Mouse (Mus musculus): ENCODE results near the gene A730061H03Rik. TPM values are rescaled to one million over a fixed set of nuclear protein-coding genes. Genes with fewer than 3 reads are reported as not detected.

Gene A730061H03Rik
- polyA plus RNA-seq, 1 experiment from 2014 or later: 1.1 TPM

- no peak overlapping the region for H3K27ac ChIP-seq (replicated peaks)
- no peaks in the 10 kb centered on the region for H3K27me3 ChIP-seq
- no peak overlapping the region for H3K9ac ChIP-seq
- H3K4me1 ChIP-seq (replicated peaks): peaks cover 17% of the 10 kb centered on the region
- H3K9me3 ChIP-seq: no peaks in the 10 kb centered on the region
- no peak overlapping the region for H3K4me2 ChIP-seq
- H3K36me3 ChIP-seq: no peaks in the 10 kb centered on the region
- H3K4me3 ChIP-seq: no peak overlapping the region
- ATAC-seq (ENCODE audit: low FRiP score, low read depth): no peak
- WGBS: 53% methylated on average over 6 of the region's 6 CpGs
Measured at GRCm38 (mm10) chr14:55536116-55536745, 24.0 kb downstream of the A730061H03Rik start.

- Histone ChIP-seq H3K4me3 (no peak overlapping the region), H3K27me3 (no peaks in the 10 kb centered on the region), H3K4me1 (replicated peaks) (no peaks in the 10 kb centered on the region), H3K9me3 (no peaks in the 10 kb centered on the region), H3K27ac (replicated peaks) (no peak overlapping the region), H3K9ac (no peak overlapping the region), H3K4me2 (no peak overlapping the region), H3K36me3 (no peaks in the 10 kb centered on the region)
- ATAC-seq (ENCODE audit: low FRiP score, low read depth): no peak
- WGBS: 10% methylated on average over 3 of the region's 3 CpGs
Measured at GRCm38 (mm10) chr14:55527940-55528339, 32.3 kb downstream of the A730061H03Rik start.

GRCm38 (mm10) chr14:55526674-55527073, 33.5 kb downstream of the A730061H03Rik start:
- no peak overlapping the region for H3K4me3 ChIP-seq
- H3K27me3 ChIP-seq: no peaks in the 10 kb centered on the region
- H3K4me1 ChIP-seq (replicated peaks): no peaks in the 10 kb centered on the region
- H3K4me2 ChIP-seq: no peak overlapping the region
- H3K27ac ChIP-seq (replicated peaks): no peak overlapping the region
- no peaks in the 10 kb centered on the region for H3K9me3 ChIP-seq
- WGBS: 87% methylated on average over 2 of the region's 2 CpGs
- no peaks in the 10 kb centered on the region for H3K36me3 ChIP-seq
- ATAC-seq (ENCODE audit: low FRiP score, low read depth): no peak
- no peak overlapping the region for H3K9ac ChIP-seq

- no peak within 1 kb of the TSS for H3K4me2 ChIP-seq
- ATAC-seq (ENCODE audit: low FRiP score, low read depth): no peak
- no peak within 1 kb of the TSS for H3K9ac ChIP-seq
- WGBS: 61% methylated on average over 8 of the region's 8 CpGs
- no peak within 1 kb of the TSS for H3K27ac ChIP-seq (replicated peaks)
- H3K9me3 ChIP-seq: no peaks in the 10 kb centered on the region
- no peaks in the 10 kb centered on the region for H3K36me3 ChIP-seq
- H3K4me3 ChIP-seq: no peak within 1 kb of the TSS
- H3K27me3 ChIP-seq: no peaks in the 10 kb centered on the region
- peaks cover 14% of the 10 kb centered on the region for H3K4me1 ChIP-seq (replicated peaks)
Measured at GRCm38 (mm10) chr14:55524785-55525184, 35.4 kb downstream of the A730061H03Rik start, which contains the start of gene Nrl. Nrl (minus strand) TSS chr14:55524981.

GRCm38 (mm10) chr14:55524062-55524461, 36.1 kb downstream of the A730061H03Rik start:
- ATAC-seq (ENCODE audit: low FRiP score, low read depth): no peak
- 54% methylated on average over 4 of the region's 4 CpGs for WGBS
- H3K9me3 ChIP-seq: no peaks in the 10 kb centered on the region

GRCm38 (mm10) chr14:55520451-55521361, 39.5 kb downstream of the A730061H03Rik start:
- peak; percentile 85 for ATAC-seq (ENCODE audit: low FRiP score, low read depth)
- Histone ChIP-seq H3K36me3 (no peaks in the 10 kb centered on the region), H3K4me1 (replicated peaks) (peaks cover 27% of the 10 kb centered on the region), H3K4me2 (peak overlapping the region; percentile 97), H3K27me3 (no peaks in the 10 kb centered on the region), H3K27ac (replicated peaks) (peak overlapping the region; percentile 86), H3K9me3 (no peaks in the 10 kb centered on the region), H3K9ac (peak overlapping the region; percentile 73), H3K4me3 (peak overlapping the region; percentile 64)
- WGBS: under 1% methylated on average over 61 of the region's 61 CpGs

More at GRCm38 (mm10) chr14:55524062-55524461, 36.1 kb downstream of the A730061H03Rik start:
- Histone ChIP-seq H3K36me3 (no peaks in the 10 kb centered on the region), H3K4me1 (replicated peaks) (peaks cover 21% of the 10 kb centered on the region), H3K9ac (no peak overlapping the region), H3K4me2 (no peak overlapping the region), H3K4me3 (no peak overlapping the region), H3K27me3 (no peaks in the 10 kb centered on the region), H3K27ac (replicated peaks) (no peak overlapping the region)

- 52% methylated on average over 4 of the region's 4 CpGs for WGBS
- Histone ChIP-seq H3K9ac (no peak overlapping the region), H3K36me3 (no peaks in the 10 kb centered on the region), H3K4me3 (no peak overlapping the region), H3K27ac (replicated peaks) (peak overlapping the region; percentile 49), H3K4me2 (peak overlapping the region; percentile 24), H3K27me3 (no peaks in the 10 kb centered on the region), H3K4me1 (replicated peaks) (peaks cover 27% of the 10 kb centered on the region), H3K9me3 (no peaks in the 10 kb centered on the region)
- no peak for ATAC-seq (ENCODE audit: low FRiP score, low read depth)
Measured at GRCm38 (mm10) chr14:55519604-55520003, 40.6 kb downstream of the A730061H03Rik start.

GRCm38 (mm10) chr14:55518897-55519296, 41.3 kb downstream of the A730061H03Rik start:
- Histone ChIP-seq H3K4me1 (replicated peaks) (peaks cover 27% of the 10 kb centered on the region), H3K4me2 (peak overlapping the region; percentile 11; the same call in 1 of the 2 replicates), H3K4me3 (no peak overlapping the region), H3K27ac (replicated peaks) (peak overlapping the region; percentile 49), H3K9ac (no peak overlapping the region), H3K9me3 (no peaks in the 10 kb centered on the region), H3K36me3 (no peaks in the 10 kb centered on the region), H3K27me3 (no peaks in the 10 kb centered on the region)
- peak; percentile 73 for ATAC-seq (ENCODE audit: low FRiP score, low read depth)
- WGBS: 29% methylated on average over 2 of the region's 2 CpGs

- no peak for ATAC-seq (ENCODE audit: low FRiP score, low read depth)
- Histone ChIP-seq H3K27ac (replicated peaks) (no peak overlapping the region), H3K27me3 (no peaks in the 10 kb centered on the region), H3K9ac (no peak overlapping the region), H3K36me3 (no peaks in the 10 kb centered on the region), H3K4me3 (no peak overlapping the region), H3K4me1 (replicated peaks) (peaks cover 33% of the 10 kb centered on the region), H3K9me3 (no peaks in the 10 kb centered on the region), H3K4me2 (no peak overlapping the region)
- WGBS: 89% methylated on average over 4 of the region's 4 CpGs
Measured at GRCm38 (mm10) chr14:55515846-55516245, 44.4 kb downstream of the A730061H03Rik start.

GRCm38 (mm10) chr14:55513927-55514326, 46.3 kb downstream of the A730061H03Rik start:
- H3K4me3 ChIP-seq: no peak overlapping the region
- H3K27me3 ChIP-seq: no peaks in the 10 kb centered on the region
- no peaks in the 10 kb centered on the region for H3K36me3 ChIP-seq
- no peak overlapping the region for H3K27ac ChIP-seq (replicated peaks)
- no peak for ATAC-seq (ENCODE audit: low FRiP score, low read depth)
- H3K9ac ChIP-seq: no peak overlapping the region
- no peak overlapping the region for H3K4me2 ChIP-seq
- WGBS: 75% methylated on average over 10 of the region's 10 CpGs
- H3K4me1 ChIP-seq (replicated peaks): peaks cover 21% of the 10 kb centered on the region
- no peaks in the 10 kb centered on the region for H3K9me3 ChIP-seq

GRCm38 (mm10) chr14:55511037-55511436, 49.2 kb downstream of the A730061H03Rik start:
- Histone ChIP-seq H3K9ac (no peak overlapping the region), H3K27me3 (no peaks in the 10 kb centered on the region), H3K9me3 (no peaks in the 10 kb centered on the region), H3K4me2 (peak overlapping the region; percentile 7; the same call in 1 of the 2 replicates), H3K27ac (replicated peaks) (no peak overlapping the region), H3K4me3 (no peak overlapping the region), H3K36me3 (peaks cover 3% of the 10 kb centered on the region; the same call in 1 of the 2 replicates), H3K4me1 (replicated peaks) (peaks cover 16% of the 10 kb centered on the region)
- peak; percentile 43 for ATAC-seq (ENCODE audit: low FRiP score, low read depth)
- 43% methylated on average over 7 of the region's 7 CpGs for WGBS
